Mouse (Mus musculus) thymus, adult 2 months (tissue): Measurements from ENCODE around the gene Syt3.

Experiments used
- CTCF ChIP-seq: fragments of 200-500 bp; IDR thresholded peaks from 2 replicates; pipeline ENCODE4 v1.5.1; 2012; ENCODE audit warnings: mild to moderate bottlenecking, control low read depth, low read length, moderate library complexity, borderline replicate concordance; ENCODE audit not compliant: control insufficient read depth, poor library complexity, insufficient read depth; ENCODE audit errors: extremely low read depth
- POLR2A ChIP-seq: fragments of 200-500 bp; IDR thresholded peaks from 2 replicates; pipeline ENCODE4 v1.6.1; 2012; ENCODE audit warnings: mild to moderate bottlenecking, low read length, control low read depth, moderate library complexity; ENCODE audit not compliant: control insufficient read depth, poor library complexity, insufficient read depth; ENCODE audit errors: extremely low read depth

DNA sequence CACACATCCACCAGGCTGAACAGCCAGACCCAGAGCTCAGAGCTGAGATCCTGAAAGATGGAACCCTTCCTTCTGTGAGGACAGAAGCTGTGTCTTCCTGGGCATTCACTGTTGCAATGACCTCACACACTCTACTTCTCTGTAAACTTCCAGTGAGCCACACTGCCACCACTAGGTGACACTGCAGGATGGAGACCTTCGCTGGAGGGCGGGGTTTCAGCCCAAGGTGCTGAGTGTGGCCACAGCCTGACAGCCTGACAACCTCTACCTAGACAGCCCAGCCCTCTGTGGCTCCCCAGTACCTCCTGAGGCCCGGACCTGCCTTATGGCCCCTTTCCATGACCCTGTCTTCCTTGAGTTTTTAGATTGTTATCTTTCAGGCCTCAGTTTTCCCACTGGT, 14.7 kb downstream of the Syt3 start:
- TF ChIP-seq POLR2A = no peak
- 0 out of 2 replicates have a peak, but pooled peaks have one; percentile 29 for TF ChIP-seq CTCF
